Mouse (Mus musculus): ENCODE data around the gene Ccdc40. TPM values are rescaled to one million over a fixed set of nuclear protein-coding genes. Genes with fewer than 3 reads are reported as not detected.

Gene Ccdc40
- 18.0 and 20.1 TPM in 2 replicates for polyA plus RNA-seq (2015; fragmentation: Nextera tagmentation; extraction: Ambion mirVana)

GRCm38 (mm10) chr11:119228091-119228781, at the start of gene Ccdc40, which contains the start of gene Tbc1d16:
Gene Ccdc40, plus strand, starts transcription at chr11:119228572.
Gene Tbc1d16, minus strand, starts transcription at chr11:119228499.
- Histone ChIP-seq H3K27me3 (ENCODE audit: control insufficient read depth, insufficient read depth, low read depth, low read length) (no peaks in the 10 kb centered on the region), H3K4me2 (ENCODE audit: low read length) (peak within 1 kb of the TSS; percentile 99), H3K9ac (ENCODE audit: low read depth, low read length) (peak within 1 kb of the TSS; percentile 84), H3K36me3 (ENCODE audit: control insufficient read depth, insufficient read depth, low read length) (no peaks in the 10 kb centered on the region), H3K9me3 (replicated peaks; ENCODE audit: control insufficient read depth, low read length, poor library complexity, severe bottlenecking) (no peaks in the 10 kb centered on the region), H3K27ac (ENCODE audit: low read length) (peak within 1 kb of the TSS; percentile 80), H3K4me1 (ENCODE audit: control insufficient read depth, insufficient read depth, low read length) (peaks cover 34% of the 10 kb centered on the region), H3K4me3 (ENCODE audit: low read depth, low read length) (peak within 1 kb of the TSS; percentile 70)
- ATAC-seq, result peak; percentile 88
- under 1% methylated on average over 43 of the region's 66 CpGs for WGBS

GRCm38 (mm10) chr11:119180824-119181582, 47.4 kb upstream of the Ccdc40 start:
- 62% methylated on average over 14 of the region's 14 CpGs for WGBS
- no peaks in the 10 kb centered on the region for H3K36me3 ChIP-seq (ENCODE audit: control insufficient read depth, insufficient read depth, low read length)
- ATAC-seq, result no peak
- peak overlapping the region; percentile 63 for H3K27ac ChIP-seq (ENCODE audit: low read length)
- no peak overlapping the region for H3K4me2 ChIP-seq (ENCODE audit: low read length)
- no peak overlapping the region for H3K9ac ChIP-seq (ENCODE audit: low read depth, low read length)
- no peaks in the 10 kb centered on the region for H3K9me3 ChIP-seq (replicated peaks; ENCODE audit: control insufficient read depth, low read length, poor library complexity, severe bottlenecking)
- no peak overlapping the region for H3K4me3 ChIP-seq (ENCODE audit: low read depth, low read length)
- peaks cover 47% of the 10 kb centered on the region for H3K4me1 ChIP-seq (ENCODE audit: control insufficient read depth, insufficient read depth, low read length)
- no peaks in the 10 kb centered on the region for H3K27me3 ChIP-seq (ENCODE audit: control insufficient read depth, insufficient read depth, low read depth, low read length)

- peaks cover 40% of the 10 kb centered on the region for H3K4me1 ChIP-seq (ENCODE audit: control insufficient read depth, insufficient read depth, low read length)
- peak overlapping the region; percentile 23; the same call in 1 of the 2 replicates for H3K27ac ChIP-seq (ENCODE audit: low read length)
- 75% methylated on average over 12 of the region's 12 CpGs for WGBS
These were observed 46.4 kb upstream of the Ccdc40 start for GRCm38 (mm10) chr11:119181861-119182395.

GRCm38 (mm10) chr11:119183684-119184310, 44.6 kb upstream of the Ccdc40 start:
- H3K36me3 ChIP-seq (ENCODE audit: control insufficient read depth, insufficient read depth, low read length), result no peaks in the 10 kb centered on the region
- 66% methylated on average over 15 of the region's 15 CpGs for WGBS
- H3K9me3 ChIP-seq (replicated peaks; ENCODE audit: control insufficient read depth, low read length, poor library complexity, severe bottlenecking), result no peaks in the 10 kb centered on the region
- no peaks in the 10 kb centered on the region for H3K27me3 ChIP-seq (ENCODE audit: control insufficient read depth, insufficient read depth, low read depth, low read length)
- no peak for ATAC-seq
- no peak overlapping the region for H3K4me3 ChIP-seq (ENCODE audit: low read depth, low read length)
- H3K27ac ChIP-seq (ENCODE audit: low read length), result peak overlapping the region; percentile 35; the same call in 1 of the 2 replicates
- H3K9ac ChIP-seq (ENCODE audit: low read depth, low read length), result 0 out of 2 replicates have a peak overlapping the region, but pooled peaks have one; percentile 4
- H3K4me2 ChIP-seq (ENCODE audit: low read length), result no peak overlapping the region
- H3K4me1 ChIP-seq (ENCODE audit: control insufficient read depth, insufficient read depth, low read length), result peaks cover 34% of the 10 kb centered on the region

More at GRCm38 (mm10) chr11:119181861-119182395, 46.4 kb upstream of the Ccdc40 start:
- no peak overlapping the region for H3K4me3 ChIP-seq (ENCODE audit: low read depth, low read length)
- H3K9ac ChIP-seq (ENCODE audit: low read depth, low read length), result no peak overlapping the region
- H3K36me3 ChIP-seq (ENCODE audit: control insufficient read depth, insufficient read depth, low read length), result no peaks in the 10 kb centered on the region
- H3K4me2 ChIP-seq (ENCODE audit: low read length), result no peak overlapping the region
- H3K27me3 ChIP-seq (ENCODE audit: control insufficient read depth, insufficient read depth, low read depth, low read length), result no peaks in the 10 kb centered on the region
- ATAC-seq, result no peak
- H3K9me3 ChIP-seq (replicated peaks; ENCODE audit: control insufficient read depth, low read length, poor library complexity, severe bottlenecking), result no peaks in the 10 kb centered on the region

GRCm38 (mm10) chr11:119186381-119186780, 42.0 kb upstream of the Ccdc40 start:
- peaks cover 39% of the 10 kb centered on the region for H3K4me1 ChIP-seq (ENCODE audit: control insufficient read depth, insufficient read depth, low read length)
- ATAC-seq, result no peak
- no peak overlapping the region for H3K9ac ChIP-seq (ENCODE audit: low read depth, low read length)
- no peaks in the 10 kb centered on the region for H3K9me3 ChIP-seq (replicated peaks; ENCODE audit: control insufficient read depth, low read length, poor library complexity, severe bottlenecking)
- no peak overlapping the region for H3K4me3 ChIP-seq (ENCODE audit: low read depth, low read length)
- H3K27me3 ChIP-seq (ENCODE audit: control insufficient read depth, insufficient read depth, low read depth, low read length), result no peaks in the 10 kb centered on the region
- WGBS, result 79% methylated on average over 3 of the region's 3 CpGs
- H3K4me2 ChIP-seq (ENCODE audit: low read length), result no peak overlapping the region
- H3K36me3 ChIP-seq (ENCODE audit: control insufficient read depth, insufficient read depth, low read length), result no peaks in the 10 kb centered on the region
- no peak overlapping the region for H3K27ac ChIP-seq (ENCODE audit: low read length)

GRCm38 (mm10) chr11:119186989-119187799, 41.2 kb upstream of the Ccdc40 start:
- Histone ChIP-seq H3K27me3 (ENCODE audit: control insufficient read depth, insufficient read depth, low read depth, low read length) (no peaks in the 10 kb centered on the region), H3K36me3 (ENCODE audit: control insufficient read depth, insufficient read depth, low read length) (no peaks in the 10 kb centered on the region), H3K4me3 (ENCODE audit: low read depth, low read length) (no peak overlapping the region), H3K4me1 (ENCODE audit: control insufficient read depth, insufficient read depth, low read length) (peaks cover 32% of the 10 kb centered on the region), H3K4me2 (ENCODE audit: low read length) (no peak overlapping the region), H3K9ac (ENCODE audit: low read depth, low read length) (no peak overlapping the region), H3K27ac (ENCODE audit: low read length) (no peak overlapping the region), H3K9me3 (replicated peaks; ENCODE audit: control insufficient read depth, low read length, poor library complexity, severe bottlenecking) (no peaks in the 10 kb centered on the region)
- 0 out of 2 replicates have a peak, but pooled peaks have one; percentile 37 for ATAC-seq
- 50% methylated on average over 25 of the region's 25 CpGs for whole genome bisulfite sequencing

- Histone ChIP-seq H3K9ac (ENCODE audit: low read depth, low read length) (no peak overlapping the region), H3K36me3 (ENCODE audit: control insufficient read depth, insufficient read depth, low read length) (no peaks in the 10 kb centered on the region), H3K27ac (ENCODE audit: low read length) (no peak overlapping the region), H3K4me1 (ENCODE audit: control insufficient read depth, insufficient read depth, low read length) (peaks cover 32% of the 10 kb centered on the region), H3K4me2 (ENCODE audit: low read length) (no peak overlapping the region), H3K4me3 (ENCODE audit: low read depth, low read length) (no peak overlapping the region), H3K27me3 (ENCODE audit: control insufficient read depth, insufficient read depth, low read depth, low read length) (no peaks in the 10 kb centered on the region), H3K9me3 (replicated peaks; ENCODE audit: control insufficient read depth, low read length, poor library complexity, severe bottlenecking) (no peaks in the 10 kb centered on the region)
- no peak for ATAC-seq
- WGBS, result 58% methylated on average over 10 of the region's 10 CpGs
These were observed 40.6 kb upstream of the Ccdc40 start for GRCm38 (mm10) chr11:119187800-119188197.

- ATAC-seq, result no peak
- Histone ChIP-seq H3K4me2 (ENCODE audit: low read length) (no peak overlapping the region), H3K4me1 (ENCODE audit: control insufficient read depth, insufficient read depth, low read length) (peaks cover 27% of the 10 kb centered on the region), H3K4me3 (ENCODE audit: low read depth, low read length) (no peak overlapping the region), H3K36me3 (ENCODE audit: control insufficient read depth, insufficient read depth, low read length) (no peaks in the 10 kb centered on the region), H3K27ac (ENCODE audit: low read length) (no peak overlapping the region), H3K9ac (ENCODE audit: low read depth, low read length) (no peak overlapping the region), H3K27me3 (ENCODE audit: control insufficient read depth, insufficient read depth, low read depth, low read length) (no peaks in the 10 kb centered on the region), H3K9me3 (replicated peaks; ENCODE audit: control insufficient read depth, low read length, poor library complexity, severe bottlenecking) (no peaks in the 10 kb centered on the region)
- 62% methylated on average over 6 of the region's 6 CpGs for WGBS
These were observed 40.0 kb upstream of the Ccdc40 start for GRCm38 (mm10) chr11:119188389-119188788.
